In genomic region chr11:48787455-48788211, GRCm38 (mm10) we compare ENCODE assay signal across 8 mouse cellular contexts. TPM values are rescaled to one million over a fixed set of nuclear protein-coding genes. Genes with fewer than 3 reads are reported as not detected.
A peak's percentile ranks its signal among the peaks of the same experiment; 100 is the strongest.
DNase-seq lines count a peak whose midpoint lies in the region; ATAC-seq lines count a peak whose summit lies in the region.

No protein-coding gene starts in this region.

- peak; percentile 83 for ATAC-seq in megakaryocyte-erythroid progenitor cell, adult 5-6 weeks (replicated peaks; ENCODE audit: low FRiP score, low TSS enrichment, poor library complexity, severe bottlenecking)
- peak; percentile 65 for ATAC-seq in stomach, embryonic 16.5 days (ENCODE audit: insufficient read depth, low FRiP score)

- no peaks in the 10 kb centered on the region for H3K9me3 ChIP-seq in stomach, embryonic 16.5 days (replicated peaks; ENCODE audit: control insufficient read depth, low read length)

- peak; percentile 23 for DNase-seq in gastrocnemius, postnatal 14 days
- DNase-seq in gastrocnemius, postnatal 4 days (ENCODE audit: low spot score in 2 of 2) = no peak
- DNase-seq in embryo, embryonic 10.5 days (ENCODE audit: low spot score) = peak; percentile 56
- peak; percentile 44 to 46 for DNase-seq in heart, postnatal 10 days
- peak; percentile 48 for DNase-seq in large intestine, adult 2 months (ENCODE audit: low read depth, low spot score)
- no peak for DNase-seq in urinary bladder, postnatal 4 days (ENCODE audit: low spot score in 2 of 2)

- H3K27ac ChIP-seq in stomach, embryonic 16.5 days (ENCODE audit: low read length) = no peak overlapping the region

- intact Hi-C loops in gastrocnemius, postnatal 14 days (cut with DNase I; ENCODE audit: low total_unique reads) = loop anchor here (2.0 to 5.0 kb wide), 2 partner anchors 71 to 315 kb away; no protein-coding TSS in a partner anchor
- intact Hi-C loops in heart, postnatal 10 days (cut with DNase I) = no loop called here

- 0 out of 2 replicates have a peak, but pooled peaks cover 6% of the 10 kb centered on the region for H3K4me1 ChIP-seq in stomach, embryonic 16.5 days (ENCODE audit: control insufficient read depth, insufficient read depth, low read length)

- H3K9ac ChIP-seq in stomach, embryonic 16.5 days (ENCODE audit: low read length) = peak overlapping the region; percentile 9; the same call in 1 of the 2 replicates

- no peaks in the 10 kb centered on the region for H3K36me3 ChIP-seq in stomach, embryonic 16.5 days (ENCODE audit: control insufficient read depth, insufficient read depth, low read length)

- no peaks in the 10 kb centered on the region for H3K27me3 ChIP-seq in stomach, embryonic 16.5 days (ENCODE audit: control insufficient read depth, insufficient read depth, low read length)

- WGBS in large intestine, adult 2 months = 47% methylated on average over 10 of the region's 10 CpGs
- WGBS in stomach, embryonic 16.5 days = 48% methylated on average over 10 of the region's 10 CpGs

- H3K4me3 ChIP-seq in stomach, embryonic 16.5 days (replicated peaks; ENCODE audit: low read length) = peak overlapping the region; percentile 39

- peak overlapping the region; percentile 51 for H3K4me2 ChIP-seq in stomach, embryonic 16.5 days (ENCODE audit: low read depth, low read length)

RNA-seq across cellular contexts. Expression of gene Rack1, which starts 12.5 kb away (rescaled TPM):
- 100 to 1,000 TPM; 392 to 429 TPM for total RNA-seq in gastrocnemius, postnatal 14 days (2021)
- total RNA-seq in gastrocnemius, postnatal 4 days (2021) = 100 to 1,000 TPM; 692 to 818 TPM
- 100 to 1,000 TPM; 530 to 563 TPM for total RNA-seq in heart, postnatal 10 days (2021)
- polyA plus RNA-seq in large intestine, adult 2 months (2012; rRNA removed) = 2,247 and 2,324 TPM in 2 replicates
- 2,653 and 3,048 TPM in 2 replicates for total RNA-seq in megakaryocyte-erythroid progenitor cell, adult 5-6 weeks (2014; fragmentation: Nextera tagmentation)
- 1,625 and 1,902 TPM in 2 replicates for total RNA-seq in megakaryocyte-erythroid progenitor cell, adult 5-6 weeks (2017)
- 634 and 687 TPM in 2 replicates for polyA plus RNA-seq in stomach, embryonic 16.5 days (2015; fragmentation: Nextera tagmentation; extraction: Ambion mirVana)

RNA-seq across cellular contexts. Expression of gene Trim41, which starts 29.5 kb away (rescaled TPM):
- 10 to 100 TPM; 16.3 to 21.0 TPM for total RNA-seq in gastrocnemius, postnatal 14 days (2021)
- total RNA-seq in gastrocnemius, postnatal 4 days (2021) = 10 to 100 TPM; 26.4 to 30.1 TPM
- total RNA-seq in heart, postnatal 10 days (2021) = 10 to 100 TPM; 27.9 to 30.1 TPM
- polyA plus RNA-seq in large intestine, adult 2 months (2012; rRNA removed) = 19.9 and 22.6 TPM in 2 replicates
- total RNA-seq in megakaryocyte-erythroid progenitor cell, adult 5-6 weeks (2014; fragmentation: Nextera tagmentation) = 16.0 and 19.8 TPM in 2 replicates
- 18.6 and 64.6 TPM in 2 replicates for total RNA-seq in megakaryocyte-erythroid progenitor cell, adult 5-6 weeks (2017)
- polyA plus RNA-seq in stomach, embryonic 16.5 days (2015; fragmentation: Nextera tagmentation; extraction: Ambion mirVana) = 4.6 and 5.7 TPM in 2 replicates

RNA-seq across cellular contexts. Expression of gene Trim7, which starts 38.3 kb away (rescaled TPM):
- 100 to 1,000 TPM in 1 of 2 experiments, 10 to 100 TPM in 1; 93.7 to 106 TPM for total RNA-seq in gastrocnemius, postnatal 14 days (2021)
- total RNA-seq in gastrocnemius, postnatal 4 days (2021) = 10 to 100 TPM; 46.3 to 63.6 TPM
- 10 to 100 TPM; 10.1 to 12.8 TPM for total RNA-seq in heart, postnatal 10 days (2021)
- polyA plus RNA-seq in large intestine, adult 2 months (2012; rRNA removed) = 6.8 and 10.0 TPM in 2 replicates
- 0.84 TPM in 1 of 2 replicates, not detected in the other for total RNA-seq in megakaryocyte-erythroid progenitor cell, adult 5-6 weeks (2014; fragmentation: Nextera tagmentation)
- 0.75 and 0.80 TPM in 2 replicates for total RNA-seq in megakaryocyte-erythroid progenitor cell, adult 5-6 weeks (2017)
- 1.7 and 2.6 TPM in 2 replicates for polyA plus RNA-seq in stomach, embryonic 16.5 days (2015; fragmentation: Nextera tagmentation; extraction: Ambion mirVana)

RNA-seq across cellular contexts. Expression of gene Gm12184, which starts 38.8 kb away (rescaled TPM):
- 1 to 10 TPM; 2.7 to 3.0 TPM for total RNA-seq in gastrocnemius, postnatal 14 days (2021)
- 1 to 10 TPM; 1.9 to 4.9 TPM for total RNA-seq in gastrocnemius, postnatal 4 days (2021)
- 1 to 10 TPM; 2.9 to 5.0 TPM for total RNA-seq in heart, postnatal 10 days (2021)
- polyA plus RNA-seq in large intestine, adult 2 months (2012; rRNA removed) = 7.6 and 7.9 TPM in 2 replicates
- total RNA-seq in megakaryocyte-erythroid progenitor cell, adult 5-6 weeks (2014; fragmentation: Nextera tagmentation) = 10.6 and 12.0 TPM in 2 replicates
- total RNA-seq in megakaryocyte-erythroid progenitor cell, adult 5-6 weeks (2017) = 6.7 and 9.1 TPM in 2 replicates
- 0.98 and 1.5 TPM in 2 replicates for polyA plus RNA-seq in stomach, embryonic 16.5 days (2015; fragmentation: Nextera tagmentation; extraction: Ambion mirVana)

Comparison
In these comparisons a context has a peak if more than half of its experiments do, and no peak if none do; other contexts are left out.
1. DNase-seq: peak in gastrocnemius, postnatal 14 days (single experiment), embryo, embryonic 10.5 days (single experiment), heart, postnatal 10 days (2 of 2) and large intestine, adult 2 months (single experiment); none in gastrocnemius, postnatal 4 days (0 of 2) and urinary bladder, postnatal 4 days (0 of 2).
2. RNA of gene Trim7, which starts 38.3 kb away (total RNA-seq): 93.7 to 106 TPM in gastrocnemius, postnatal 14 days, 46.3 to 63.6 TPM in gastrocnemius, postnatal 4 days and 10.1 to 12.8 TPM in heart, postnatal 10 days; 0.75 to 0.84 TPM in megakaryocyte-erythroid progenitor cell, adult 5-6 weeks; every median in the first group is over 4 times any median in the second.